Mouse (Mus musculus) olfactory bulb, adult 2 months (tissue): Measurements from ENCODE around the gene Rpl29.

Experiments
- CTCF ChIP-seq: fragments of 200-500 bp; IDR thresholded peaks from 2 replicates; pipeline ENCODE4 v1.5.1; 2012; ENCODE audit warnings: low read depth, mild to moderate bottlenecking, low read length, moderate library complexity; ENCODE audit not compliant: insufficient read depth
- POLR2A ChIP-seq: fragments of 200-500 bp; IDR thresholded peaks from 2 replicates; pipeline ENCODE4 v1.6.1; 2012; ENCODE audit warnings: mild to moderate bottlenecking, low read depth, low read length, moderate library complexity; ENCODE audit not compliant: insufficient read depth

- no peak for TF ChIP-seq POLR2A
- no peak for TF ChIP-seq CTCF
Measured at GRCm38 (mm10) chr9:106447951-106448350, 18.7 kb downstream of the Rpl29 start.
